Mouse (Mus musculus): ENCODE data around the gene Susd6. TPM values are rescaled to one million over a fixed set of nuclear protein-coding genes. Genes with fewer than 3 reads are reported as not detected.

Susd6 gene
- polyA plus RNA-seq, 1 experiment from 2014 or later: 22.3 TPM

DNA sequence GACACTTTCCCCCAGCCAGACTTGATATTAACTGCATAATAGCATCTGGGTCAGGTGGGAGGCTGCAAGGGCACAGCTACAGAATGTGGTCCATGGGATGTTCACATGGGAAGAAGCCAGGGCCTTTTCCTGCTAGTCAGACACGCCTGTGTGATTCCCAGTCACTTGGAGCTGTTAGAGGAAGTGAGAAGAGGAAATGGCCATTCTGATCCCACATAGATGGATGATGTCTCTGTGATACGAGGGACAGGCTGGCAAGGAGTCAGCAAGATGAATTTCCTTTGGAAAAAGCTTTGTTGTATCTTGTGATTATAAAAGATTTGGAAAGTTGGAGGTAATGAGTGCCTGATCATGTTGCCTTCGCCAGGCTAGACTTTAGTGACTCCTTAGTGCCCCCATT, 76.8 kb downstream of the Susd6 start:
- Histone ChIP-seq H3K27ac (replicated peaks) (no peak overlapping the region), H3K4me1 (peaks cover 7% of the 10 kb centered on the region), H3K4me3 (no peak overlapping the region), H3K9ac (replicated peaks) (no peak overlapping the region), H3K36me3 (peaks cover 12% of the 10 kb centered on the region), H3K27me3 (no peaks in the 10 kb centered on the region), H3K4me2 (replicated peaks) (no peak overlapping the region), H3K9me3 (no peaks in the 10 kb centered on the region)
- no peak for ATAC-seq (ENCODE audit: low FRiP score, low read depth)
- WGBS: 85% methylated on average over 3 of the region's 3 CpGs

- Histone ChIP-seq H3K4me1 (0 out of 2 replicates have a peak, but pooled peaks cover 2% of the 10 kb centered on the region), H3K4me3 (no peak overlapping the region), H3K4me2 (replicated peaks) (no peak overlapping the region), H3K36me3 (peaks cover 16% of the 10 kb centered on the region), H3K27me3 (no peaks in the 10 kb centered on the region), H3K27ac (replicated peaks) (0 out of 2 replicates have a peak overlapping the region, but pooled peaks have one; percentile 30), H3K9ac (replicated peaks) (no peak overlapping the region), H3K9me3 (no peaks in the 10 kb centered on the region)
- WGBS: 85% methylated on average over 7 of the region's 7 CpGs
- no peak for ATAC-seq (ENCODE audit: low FRiP score, low read depth)
These were observed 78.1 kb downstream of the Susd6 start for GRCm38 (mm10) chr12:80868401-80868800.

DNA sequence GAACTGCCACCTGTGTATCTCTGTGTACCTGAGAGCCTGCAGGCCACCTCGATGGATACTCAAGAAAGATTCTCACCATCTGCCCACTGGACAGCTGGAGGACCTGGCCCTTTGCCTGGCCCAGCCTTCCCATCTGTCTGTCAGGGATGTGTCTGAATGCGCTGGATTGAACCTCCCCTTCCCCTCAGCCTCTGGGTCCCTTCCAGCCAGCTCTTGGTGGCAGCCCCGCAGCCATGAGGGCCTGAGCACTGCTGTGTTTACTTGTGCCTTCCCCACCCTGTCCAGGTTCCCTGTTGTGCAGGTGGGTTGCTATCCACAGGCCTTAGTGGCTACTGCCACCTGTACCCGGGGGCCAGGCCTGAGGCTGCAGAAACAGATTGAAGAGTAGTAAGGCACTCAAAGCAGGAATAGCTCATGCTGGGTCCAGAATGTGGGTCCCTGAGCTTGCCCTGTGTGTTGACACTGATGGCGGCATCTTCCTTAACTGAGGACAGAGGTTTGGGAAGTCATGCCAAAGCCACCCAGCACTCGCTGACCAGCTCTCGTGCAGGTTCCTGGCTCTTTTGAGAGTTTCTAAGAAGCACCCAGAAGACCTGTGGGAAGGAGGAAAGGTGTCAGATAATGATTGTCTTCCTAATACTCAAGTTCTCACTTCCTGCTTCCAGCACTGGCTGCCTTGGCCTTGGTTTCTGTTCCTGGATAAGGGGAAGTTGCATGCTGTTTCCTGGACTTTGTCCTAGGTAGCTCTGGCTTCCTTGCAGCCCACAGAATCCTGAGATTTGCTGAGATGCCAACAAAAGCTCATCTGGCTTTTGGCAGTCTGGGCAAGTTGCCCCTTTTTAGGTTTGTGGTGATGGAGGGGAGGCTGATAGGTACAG, 87.1 kb downstream of the Susd6 start:
- no peaks in the 10 kb centered on the region for H3K27me3 ChIP-seq
- H3K4me1 ChIP-seq: 0 out of 2 replicates have a peak, but pooled peaks cover 3% of the 10 kb centered on the region
- no peak overlapping the region for H3K4me3 ChIP-seq
- H3K4me2 ChIP-seq (replicated peaks): no peak overlapping the region
- ATAC-seq (ENCODE audit: low FRiP score, low read depth): no peak
- no peak overlapping the region for H3K27ac ChIP-seq (replicated peaks)
- H3K9ac ChIP-seq (replicated peaks): no peak overlapping the region
- WGBS: 89% methylated on average over 7 of the region's 7 CpGs
- H3K36me3 ChIP-seq: peaks cover 47% of the 10 kb centered on the region
- no peaks in the 10 kb centered on the region for H3K9me3 ChIP-seq

DNA sequence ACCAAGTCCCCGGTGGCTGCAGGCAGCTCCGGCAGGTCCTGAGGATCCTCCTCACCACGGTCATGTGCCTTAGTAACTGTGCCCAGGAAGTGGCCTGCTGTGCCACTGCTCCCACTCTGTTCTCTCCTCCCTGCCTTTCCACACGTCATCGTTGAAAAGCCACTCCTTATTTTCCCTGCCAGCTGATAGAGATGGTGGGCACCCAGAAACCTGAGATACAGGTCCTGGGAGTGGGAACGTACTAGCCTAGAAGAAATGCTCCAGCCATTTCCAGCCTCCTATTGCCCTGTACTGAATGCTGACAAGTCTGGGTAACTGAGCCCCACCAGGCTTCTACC, 87.8 kb downstream of the Susd6 start:
- no peak for ATAC-seq (ENCODE audit: low FRiP score, low read depth)
- Histone ChIP-seq H3K27me3 (no peaks in the 10 kb centered on the region), H3K27ac (replicated peaks) (no peak overlapping the region), H3K9me3 (no peaks in the 10 kb centered on the region), H3K4me2 (replicated peaks) (no peak overlapping the region), H3K4me3 (no peak overlapping the region), H3K36me3 (peaks cover 45% of the 10 kb centered on the region), H3K9ac (replicated peaks) (no peak overlapping the region), H3K4me1 (0 out of 2 replicates have a peak, but pooled peaks cover 3% of the 10 kb centered on the region)
- WGBS: 95% methylated on average over 6 of the region's 6 CpGs

- H3K9me3 ChIP-seq: no peaks in the 10 kb centered on the region
- H3K4me3 ChIP-seq: no peak overlapping the region
- no peaks in the 10 kb centered on the region for H3K27me3 ChIP-seq
- ATAC-seq (ENCODE audit: low FRiP score, low read depth): no peak
- H3K36me3 ChIP-seq: peaks cover 42% of the 10 kb centered on the region
- WGBS: 81% methylated on average over 3 of the region's 3 CpGs
- H3K4me1 ChIP-seq: 0 out of 2 replicates have a peak, but pooled peaks cover 3% of the 10 kb centered on the region
- no peak overlapping the region for H3K9ac ChIP-seq (replicated peaks)
- H3K27ac ChIP-seq (replicated peaks): no peak overlapping the region
- no peak overlapping the region for H3K4me2 ChIP-seq (replicated peaks)
These were observed 88.3 kb downstream of the Susd6 start for GRCm38 (mm10) chr12:80878653-80879052.

GRCm38 (mm10) chr12:80879267-80879666, 89.0 kb downstream of the Susd6 start:
- Histone ChIP-seq H3K27me3 (no peaks in the 10 kb centered on the region), H3K4me3 (no peak overlapping the region), H3K36me3 (peaks cover 35% of the 10 kb centered on the region), H3K9me3 (no peaks in the 10 kb centered on the region), H3K9ac (replicated peaks) (no peak overlapping the region), H3K4me1 (no peaks in the 10 kb centered on the region), H3K4me2 (replicated peaks) (no peak overlapping the region), H3K27ac (replicated peaks) (no peak overlapping the region)
- WGBS: 76% methylated on average over 4 of the region's 4 CpGs
- no peak for ATAC-seq (ENCODE audit: low FRiP score, low read depth)

DNA sequence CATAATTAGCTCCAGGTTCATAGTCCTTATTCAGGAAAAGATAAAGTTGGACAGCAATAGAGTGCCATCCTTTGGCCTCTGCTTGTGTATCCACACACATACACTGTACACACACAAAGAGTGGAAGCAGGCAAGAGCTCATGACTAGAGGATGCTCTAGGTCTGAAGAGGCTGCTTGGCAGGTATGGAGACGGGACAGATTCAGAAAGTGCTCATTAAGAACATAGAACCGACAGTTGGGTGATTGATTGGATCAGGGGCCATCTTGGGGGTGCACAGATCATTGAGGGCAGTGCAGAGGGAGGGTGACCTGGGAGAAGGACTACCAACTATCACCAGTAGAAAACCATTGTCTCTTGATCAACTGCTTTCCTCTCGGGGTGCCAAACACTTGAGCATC, 90.8 kb downstream of the Susd6 start:
- no peak for ATAC-seq (ENCODE audit: low FRiP score, low read depth)
- Histone ChIP-seq H3K27ac (replicated peaks) (no peak overlapping the region), H3K4me1 (no peaks in the 10 kb centered on the region), H3K9me3 (no peaks in the 10 kb centered on the region), H3K36me3 (peaks cover 25% of the 10 kb centered on the region), H3K4me3 (no peak overlapping the region), H3K9ac (replicated peaks) (no peak overlapping the region), H3K4me2 (replicated peaks) (no peak overlapping the region), H3K27me3 (no peaks in the 10 kb centered on the region)
- WGBS: 89% methylated on average over 3 of the region's 3 CpGs

GRCm38 (mm10) chr12:80883278-80883677, 93.0 kb downstream of the Susd6 start:
- no peak overlapping the region for H3K4me2 ChIP-seq (replicated peaks)
- H3K4me1 ChIP-seq: no peaks in the 10 kb centered on the region
- no peak overlapping the region for H3K9ac ChIP-seq (replicated peaks)
- H3K4me3 ChIP-seq: no peak overlapping the region
- no peaks in the 10 kb centered on the region for H3K27me3 ChIP-seq
- peaks cover 10% of the 10 kb centered on the region; the same call in 1 of the 2 replicates for H3K36me3 ChIP-seq
- no peak for ATAC-seq (ENCODE audit: low FRiP score, low read depth)
- WGBS: 93% methylated on average over 3 of the region's 3 CpGs
- H3K27ac ChIP-seq (replicated peaks): no peak overlapping the region
- H3K9me3 ChIP-seq: no peaks in the 10 kb centered on the region

- 76% methylated on average over 5 of the region's 5 CpGs for WGBS
- H3K9ac ChIP-seq (replicated peaks): no peak overlapping the region
- no peaks in the 10 kb centered on the region for H3K27me3 ChIP-seq
- no peaks in the 10 kb centered on the region for H3K9me3 ChIP-seq
- no peak overlapping the region for H3K4me2 ChIP-seq (replicated peaks)
- no peak for ATAC-seq (ENCODE audit: low FRiP score, low read depth)
- H3K4me3 ChIP-seq: no peak overlapping the region
- peaks cover 4% of the 10 kb centered on the region; the same call in 1 of the 2 replicates for H3K36me3 ChIP-seq
- no peaks in the 10 kb centered on the region for H3K4me1 ChIP-seq
- H3K27ac ChIP-seq (replicated peaks): no peak overlapping the region
These were observed 93.6 kb downstream of the Susd6 start for GRCm38 (mm10) chr12:80883881-80884280.

DNA sequence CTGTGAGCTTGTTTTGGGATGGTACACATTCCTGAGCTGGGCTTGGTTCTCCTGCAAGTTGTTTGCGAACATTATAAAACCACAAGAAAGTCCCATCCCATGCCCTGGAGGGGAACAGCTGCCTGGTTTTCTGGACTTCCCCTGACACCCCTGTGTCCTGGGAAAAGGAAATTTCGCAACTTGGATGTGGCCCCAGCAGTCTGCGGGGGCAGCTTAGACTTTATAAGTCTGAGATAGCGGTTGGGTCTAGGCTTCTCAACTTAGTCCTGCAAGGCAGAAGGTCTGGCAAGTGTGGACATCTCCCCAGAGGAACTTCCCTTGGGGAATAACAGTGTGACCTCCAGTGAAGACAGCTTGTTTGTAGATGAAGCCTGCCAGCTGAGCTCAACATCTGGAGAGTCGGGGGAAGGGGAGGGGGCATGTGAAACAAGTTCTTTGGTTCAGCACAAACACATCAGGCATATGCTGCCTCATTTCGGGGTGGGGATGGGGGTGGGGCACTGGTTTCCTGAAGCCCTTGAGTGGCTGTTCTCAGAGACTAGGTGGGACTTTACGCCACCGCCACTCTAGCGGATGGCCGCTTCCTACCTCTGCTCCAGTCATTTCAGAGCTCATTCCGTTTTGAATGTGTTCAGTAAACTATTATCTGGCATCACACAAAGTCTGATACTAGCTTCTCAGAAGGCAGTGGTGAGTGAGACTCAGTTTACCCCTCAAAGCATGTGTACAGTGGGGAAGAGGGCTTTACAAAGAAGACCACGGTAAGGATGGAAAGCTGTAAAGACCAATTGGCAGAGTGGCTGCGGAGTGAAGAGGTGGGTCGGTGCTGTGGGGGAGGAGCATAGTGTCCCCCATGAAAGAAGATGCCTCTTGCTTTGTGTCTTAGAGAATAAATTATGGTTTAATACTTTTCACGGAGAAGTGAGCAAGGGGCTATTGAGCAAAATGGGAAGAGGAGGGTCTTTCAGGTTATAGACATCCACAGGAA, 95.3 kb downstream of the Susd6 start:
- H3K9me3 ChIP-seq: 0 out of 2 replicates have a peak, but pooled peaks cover 8% of the 10 kb centered on the region
- H3K36me3 ChIP-seq: no peaks in the 10 kb centered on the region
- no peak overlapping the region for H3K4me2 ChIP-seq (replicated peaks)
- no peaks in the 10 kb centered on the region for H3K27me3 ChIP-seq
- ATAC-seq (ENCODE audit: low FRiP score, low read depth): no peak
- no peak overlapping the region for H3K9ac ChIP-seq (replicated peaks)
- H3K4me1 ChIP-seq: no peaks in the 10 kb centered on the region
- WGBS: 63% methylated on average over 15 of the region's 15 CpGs
- H3K27ac ChIP-seq (replicated peaks): no peak overlapping the region
- H3K4me3 ChIP-seq: no peak overlapping the region

GRCm38 (mm10) chr12:80887036-80887435, 96.7 kb downstream of the Susd6 start:
- 82% methylated on average over 2 of the region's 2 CpGs for WGBS
- H3K4me2 ChIP-seq (replicated peaks): no peak overlapping the region
- no peak for ATAC-seq (ENCODE audit: low FRiP score, low read depth)
- 0 out of 2 replicates have a peak, but pooled peaks cover 8% of the 10 kb centered on the region for H3K9me3 ChIP-seq
- no peaks in the 10 kb centered on the region for H3K4me1 ChIP-seq
- H3K9ac ChIP-seq (replicated peaks): no peak overlapping the region
- no peak overlapping the region for H3K4me3 ChIP-seq
- no peaks in the 10 kb centered on the region for H3K27me3 ChIP-seq
- H3K36me3 ChIP-seq: no peaks in the 10 kb centered on the region
- H3K27ac ChIP-seq (replicated peaks): no peak overlapping the region

- no peak overlapping the region for H3K4me3 ChIP-seq
- H3K9ac ChIP-seq (replicated peaks): no peak overlapping the region
- no peak overlapping the region for H3K27ac ChIP-seq (replicated peaks)
- H3K4me2 ChIP-seq (replicated peaks): no peak overlapping the region
- no peak for ATAC-seq (ENCODE audit: low FRiP score, low read depth)
- WGBS: 92% methylated on average over 3 of the region's 3 CpGs
- H3K27me3 ChIP-seq: no peaks in the 10 kb centered on the region
- H3K36me3 ChIP-seq: no peaks in the 10 kb centered on the region
- peaks cover 3% of the 10 kb centered on the region; the same call in 1 of the 2 replicates for H3K4me1 ChIP-seq
- 0 out of 2 replicates have a peak, but pooled peaks cover 8% of the 10 kb centered on the region for H3K9me3 ChIP-seq
These were observed 99.0 kb downstream of the Susd6 start for GRCm38 (mm10) chr12:80889331-80889730.

Data from midbrain, embryonic 12.5 days (tissue).